Mouse (Mus musculus) embryonic facial prominence, embryonic 13.5 days (tissue): ENCODE results near the gene Mrps5. TPM values are rescaled to one million over a fixed set of nuclear protein-coding genes. Genes with fewer than 3 reads are reported as not detected.

Source experiments
- ATAC-seq: fragments of 200-750 bp; cut with Nextera tagmentation; 2 replicates; pipeline ENCODE4 v1.8.0; 2017; ENCODE audit warnings: low read depth; ENCODE audit not compliant: insufficient number of reproducible peaks, insufficient read depth, low FRiP score, low TSS enrichment
- H3K27ac ChIP-seq: fragments of 300-500 bp; sonication (generic); 2 replicates; pipeline ENCODE4 v1.5.1; 2015; ENCODE audit warnings: moderate library complexity, mild to moderate bottlenecking, inconsistent platforms
- H3K27me3 ChIP-seq: fragments of 300-500 bp; sonication (generic); 2 replicates; pipeline ENCODE4 v1.6.1; 2015; ENCODE audit warnings: mild to moderate bottlenecking, inconsistent platforms
- H3K36me3 ChIP-seq: fragments of 300-500 bp; sonication (generic); 2 replicates; pipeline ENCODE4 v1.6.1; 2015; ENCODE audit warnings: mild to moderate bottlenecking, inconsistent platforms
- H3K4me1 ChIP-seq: fragments of 300-500 bp; sonication (generic); 2 replicates; pipeline ENCODE4 v1.6.1; 2015; ENCODE audit warnings: inconsistent platforms
- H3K4me2 ChIP-seq: fragments of 300-500 bp; sonication (generic); 2 replicates; pipeline ENCODE4 v1.6.1; 2015; ENCODE audit warnings: moderate library complexity, mild to moderate bottlenecking, inconsistent platforms
- H3K4me3 ChIP-seq: fragments of 300-500 bp; sonication (generic); 2 replicates; pipeline ENCODE4 v1.5.1; 2015; ENCODE audit warnings: mild to moderate bottlenecking, inconsistent platforms
- H3K9ac ChIP-seq: fragments of 300-500 bp; sonication (generic); 2 replicates; pipeline ENCODE4 v1.6.1; 2015; ENCODE audit warnings: mild to moderate bottlenecking, inconsistent platforms
- H3K9me3 ChIP-seq: fragments of 300-500 bp; sonication (generic); 2 replicates; pipeline ENCODE4 v1.6.1; 2016; ENCODE audit warnings: inconsistent platforms
- WGBS: fragments of 180-500 bp; shearing (Covaris S2); methylation state at CpG from one replicate; pipeline ENCODE4 v1.1.7; 2015; ENCODE audit warnings: mixed read lengths; 5-methylcytosine and 5-hydroxymethylcytosine counted together
- polyA plus RNA-seq: library from polyadenylated mRNA; unstranded; fragments of >200 nt; fragmentation: Nextera tagmentation; extraction: Ambion mirVana; gene quantifications from 2 replicates; pipeline ENCODE4 v1.2.1, GENCODE M21; 2015

The Mrps5 gene
- polyA plus RNA-seq, 1 experiment from 2014 or later, result 137 TPM

GRCm38 (mm10) chr2:127652335-127652734 lies 65.3 kb downstream of the Mrps5 start:
- Histone ChIP-seq H3K27ac (no peak overlapping the region), H3K4me1 (peaks cover 9% of the 10 kb centered on the region), H3K9me3 (no peaks in the 10 kb centered on the region), H3K9ac (no peak overlapping the region), H3K4me2 (no peak overlapping the region), H3K27me3 (peaks cover 74% of the 10 kb centered on the region), H3K4me3 (no peak overlapping the region), H3K36me3 (no peaks in the 10 kb centered on the region)
- no peak for ATAC-seq

GRCm38 (mm10) chr2:127652805-127653204 lies 65.8 kb downstream of the Mrps5 start:
- 88% methylated on average over 2 of the region's 2 CpGs for WGBS
- Histone ChIP-seq H3K4me1 (peaks cover 9% of the 10 kb centered on the region), H3K27ac (no peak overlapping the region), H3K27me3 (peaks cover 79% of the 10 kb centered on the region), H3K9ac (no peak overlapping the region), H3K4me3 (no peak overlapping the region), H3K4me2 (no peak overlapping the region), H3K36me3 (no peaks in the 10 kb centered on the region), H3K9me3 (no peaks in the 10 kb centered on the region)
- no peak for ATAC-seq

- ATAC-seq, result no peak
Measured at GRCm38 (mm10) chr2:127654786-127655185, 67.8 kb downstream of the Mrps5 start.

GRCm38 (mm10) chr2:127655419-127655818 lies 68.4 kb downstream of the Mrps5 start:
- Histone ChIP-seq H3K36me3 (no peaks in the 10 kb centered on the region), H3K9me3 (no peaks in the 10 kb centered on the region), H3K4me2 (no peak overlapping the region), H3K9ac (no peak overlapping the region), H3K4me3 (peak overlapping the region; percentile 37; the same call in 1 of the 2 replicates), H3K4me1 (peaks cover 9% of the 10 kb centered on the region), H3K27ac (no peak overlapping the region), H3K27me3 (peaks cover 84% of the 10 kb centered on the region)
- ATAC-seq, result no peak
- WGBS, result 4% methylated on average over 9 of the region's 9 CpGs

More at GRCm38 (mm10) chr2:127654786-127655185, 67.8 kb downstream of the Mrps5 start:
- no peak overlapping the region for H3K9ac ChIP-seq
- H3K27ac ChIP-seq, result no peak overlapping the region
- H3K9me3 ChIP-seq, result no peaks in the 10 kb centered on the region
- peaks cover 9% of the 10 kb centered on the region for H3K4me1 ChIP-seq
- H3K4me2 ChIP-seq, result no peak overlapping the region
- H3K36me3 ChIP-seq, result no peaks in the 10 kb centered on the region
- H3K27me3 ChIP-seq, result peaks cover 90% of the 10 kb centered on the region
- no peak overlapping the region for H3K4me3 ChIP-seq
- 65% methylated on average over 3 of the region's 3 CpGs for WGBS

- no peak for ATAC-seq
- no peaks in the 10 kb centered on the region for H3K9me3 ChIP-seq
- no peak within 1 kb of the TSS for H3K27ac ChIP-seq
- no peak within 1 kb of the TSS for H3K9ac ChIP-seq
- peaks cover 9% of the 10 kb centered on the region for H3K4me1 ChIP-seq
- peak within 1 kb of the TSS; percentile 37 for H3K4me3 ChIP-seq
- H3K4me2 ChIP-seq, result peak within 1 kb of the TSS; percentile 62
- under 1% methylated on average over 43 of the region's 43 CpGs for WGBS
- H3K36me3 ChIP-seq, result no peaks in the 10 kb centered on the region
- H3K27me3 ChIP-seq, result peaks cover 77% of the 10 kb centered on the region
Measured at GRCm38 (mm10) chr2:127656086-127656720, 69.2 kb downstream of the Mrps5 start, which contains the start of gene Mal. Gene Mal, minus strand, starts transcription at chr2:127656695.

Other genes with a start within 250 kb of the Mrps5 start
- gene Astl, start 248.6 kb upstream of the Mrps5 start, polyA plus RNA-seq, result 0.30 and 0.76 TPM in 2 replicates
- gene Adra2b, start 224.0 kb upstream of the Mrps5 start, polyA plus RNA-seq, result 0.39 and 0.51 TPM in 2 replicates
- 0.12 and 0.13 TPM in 2 replicates for gene Gpat2, start 162.0 kb upstream of the Mrps5 start, polyA plus RNA-seq
- gene Fahd2a, start 142.7 kb upstream of the Mrps5 start, polyA plus RNA-seq, result 31.9 and 34.8 TPM in 2 replicates
- gene Kcnip3, start 65.1 kb upstream of the Mrps5 start, polyA plus RNA-seq, result 2.4 and 3.0 TPM in 2 replicates
- gene Prom2, start 45.8 kb upstream of the Mrps5 start, polyA plus RNA-seq, result 2.9 and 3.0 TPM in 2 replicates
- gene Zfp661, start 128 bp upstream of the Mrps5 start, polyA plus RNA-seq, result 6.0 and 6.8 TPM in 2 replicates
- 1.9 and 2.1 TPM in 2 replicates for gene Mal, start 69.5 kb downstream of the Mrps5 start, polyA plus RNA-seq
- 6.4 and 7.6 TPM in 2 replicates for gene Mall, start 142.7 kb downstream of the Mrps5 start, polyA plus RNA-seq
- 28.4 and 31.3 TPM in 2 replicates for gene Nphp1, start 201.7 kb downstream of the Mrps5 start, polyA plus RNA-seq
- 30.6 and 32.2 TPM in 2 replicates for gene Mtln, start 205.3 kb downstream of the Mrps5 start, polyA plus RNA-seq
- 52.3 and 54.2 TPM in 2 replicates for gene Bub1, start 244.6 kb downstream of the Mrps5 start, polyA plus RNA-seq